Mouse (Mus musculus) macrophage (primary cell): Measurements from ENCODE around the gene Gm3646. TPM values are rescaled to one million over a fixed set of nuclear protein-coding genes. Genes with fewer than 3 reads are reported as not detected.

Experiments
- H3K27ac ChIP-seq: fragments of 350-480 bp; formaldehyde crosslinking; 2 replicates; pipeline ENCODE4 v1.9.0; 2021
- H3K36me3 ChIP-seq: fragments of 350-480 bp; formaldehyde crosslinking; 2 replicates; pipeline ENCODE4 v1.9.0; 2021; ENCODE audit errors: inconsistent target
- H3K4me3 ChIP-seq: fragments of 350-480 bp; formaldehyde crosslinking; 2 replicates; pipeline ENCODE4 v1.9.0; 2021; ENCODE audit errors: inconsistent target
- H3K79me2 ChIP-seq: fragments of 350-480 bp; formaldehyde crosslinking; 2 replicates; pipeline ENCODE4 v1.9.0; 2021; ENCODE audit errors: inconsistent target
- WGBS: methylation state at CpG from one replicate; pipeline ENCODE4 v1.1.7; 2026; ENCODE audit warnings: inconsistent platforms; ENCODE audit not compliant: missing documents; 5-methylcytosine and 5-hydroxymethylcytosine counted together
- polyA plus RNA-seq: library from polyadenylated mRNA; stranded (reverse); fragments of 250-400 nt; gene quantifications from 3 replicates; pipeline ENCODE4 v1.2.4, GENCODE M21; 2018; ENCODE audit warnings: inconsistent platforms
- total RNA-seq, 78 experiments: library from RNA; depleted of rRNA; stranded (reverse); fragments of 250-400 nt; gene quantifications; 1 replicate in 9 of 78; 2 replicates in 24 of 78; 3 replicates in 43 of 78; 4 replicates in 2 of 78; pipeline ENCODE4 v1.2.4; 2018; ENCODE audit warnings: inconsistent platforms in 56 of 78

Gene Gm3646
- not detected for total RNA-seq (2018; cell fraction: chromatin; rRNA removed)
- not detected for total RNA-seq (2018; cell fraction: cytosol; rRNA removed)
- total RNA-seq (2018; cell fraction: nucleus; rRNA removed), result not detected
- not detected in 3 replicates for polyA plus RNA-seq

GRCm38 (mm10) chr1:39805243-39805979 is at the start of gene Gm3646:
Gene Gm3646, minus strand, starts transcription at chr1:39805332.
- Histone ChIP-seq H3K27ac (no peak within 1 kb of the TSS), H3K79me2 (no peaks in the 10 kb centered on the region), H3K4me3 (no peak within 1 kb of the TSS), H3K36me3 (no peaks in the 10 kb centered on the region)
- 95% methylated on average over 4 of the region's 4 CpGs for WGBS

- no peaks in the 10 kb centered on the region for H3K36me3 ChIP-seq
- no peak overlapping the region for H3K27ac ChIP-seq
- H3K4me3 ChIP-seq, result no peak overlapping the region
- no peaks in the 10 kb centered on the region for H3K79me2 ChIP-seq
- WGBS, result 11% methylated on average over 7 of the region's 7 CpGs
These were observed 41.9 kb upstream of the Gm3646 start for GRCm38 (mm10) chr1:39847066-39847465.

DNA sequence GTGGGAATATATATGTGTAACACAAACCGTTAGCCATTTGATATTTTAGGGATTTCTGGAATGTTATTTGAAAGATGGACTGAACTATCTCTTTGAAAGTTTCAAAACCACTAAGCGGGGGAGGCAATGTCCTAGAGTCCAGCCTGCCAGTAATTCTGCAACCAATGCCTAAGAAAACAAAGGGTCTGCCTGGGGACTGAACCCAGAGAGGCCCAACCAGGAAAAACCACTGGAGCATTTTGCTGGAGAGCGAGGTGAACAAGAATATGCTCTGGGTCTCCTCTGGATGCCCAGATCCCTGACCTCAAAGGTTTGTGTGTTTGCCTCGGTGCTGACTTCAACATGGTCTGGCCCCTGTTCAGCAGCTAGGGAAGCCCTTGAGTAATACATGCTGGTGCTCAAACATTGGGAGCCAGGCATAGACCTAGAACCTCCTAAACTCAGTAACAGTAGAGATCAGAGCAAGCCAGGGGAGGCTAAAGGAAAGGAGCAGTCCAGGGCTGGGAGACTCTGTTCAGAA is 41.0 kb upstream of the Gm3646 start:
- H3K27ac ChIP-seq, result no peak overlapping the region
- H3K79me2 ChIP-seq, result no peaks in the 10 kb centered on the region
- no peaks in the 10 kb centered on the region for H3K36me3 ChIP-seq
- WGBS, result 98% methylated on average over 4 of the region's 4 CpGs
- no peak overlapping the region for H3K4me3 ChIP-seq

- Histone ChIP-seq H3K79me2 (no peaks in the 10 kb centered on the region), H3K27ac (no peak overlapping the region), H3K4me3 (no peak overlapping the region), H3K36me3 (no peaks in the 10 kb centered on the region)
- 90% methylated on average over 5 of the region's 5 CpGs for WGBS
These were observed 38.2 kb upstream of the Gm3646 start for GRCm38 (mm10) chr1:39843328-39843727.

GRCm38 (mm10) chr1:39842218-39843007 is 37.3 kb upstream of the Gm3646 start:
- H3K36me3 ChIP-seq, result no peaks in the 10 kb centered on the region
- H3K4me3 ChIP-seq, result no peak overlapping the region
- H3K79me2 ChIP-seq, result no peaks in the 10 kb centered on the region
- WGBS, result 78% methylated on average over 14 of the region's 14 CpGs
- no peak overlapping the region for H3K27ac ChIP-seq

- no peaks in the 10 kb centered on the region for H3K36me3 ChIP-seq
- WGBS, result 92% methylated on average over 4 of the region's 4 CpGs
- H3K27ac ChIP-seq, result no peak overlapping the region
- H3K79me2 ChIP-seq, result no peaks in the 10 kb centered on the region
- H3K4me3 ChIP-seq, result no peak overlapping the region
These were observed 35.7 kb upstream of the Gm3646 start for GRCm38 (mm10) chr1:39840856-39841255.

GRCm38 (mm10) chr1:39839838-39840237 is 34.7 kb upstream of the Gm3646 start:
- H3K79me2 ChIP-seq, result no peaks in the 10 kb centered on the region
- 74% methylated on average over 8 of the region's 8 CpGs for WGBS
- no peaks in the 10 kb centered on the region for H3K36me3 ChIP-seq
- no peak overlapping the region for H3K27ac ChIP-seq
- H3K4me3 ChIP-seq, result no peak overlapping the region

DNA sequence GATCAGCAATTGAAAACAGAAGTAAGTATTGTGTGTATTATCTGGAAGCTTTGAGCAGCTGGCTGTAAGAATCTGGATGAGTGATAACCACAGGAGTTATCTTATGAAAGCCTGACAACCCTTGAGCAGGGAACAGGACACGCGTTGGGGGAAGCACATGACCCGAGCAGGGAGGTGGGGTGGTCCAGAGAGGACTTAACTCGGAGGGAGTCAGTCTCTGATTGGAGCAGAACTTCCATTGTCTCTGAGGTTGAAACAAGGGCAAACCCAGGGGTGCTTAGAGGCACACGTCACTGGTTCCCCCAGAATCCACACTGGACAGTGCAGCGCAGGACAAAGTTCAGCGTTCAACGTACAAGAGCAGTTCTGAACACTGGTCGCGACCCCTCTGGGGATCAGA is 34.1 kb upstream of the Gm3646 start:
- Histone ChIP-seq H3K36me3 (no peaks in the 10 kb centered on the region), H3K79me2 (no peaks in the 10 kb centered on the region), H3K4me3 (no peak overlapping the region), H3K27ac (no peak overlapping the region)
- WGBS, result 79% methylated on average over 10 of the region's 10 CpGs

GRCm38 (mm10) chr1:39838487-39839169 is 33.5 kb upstream of the Gm3646 start:
- no peaks in the 10 kb centered on the region for H3K79me2 ChIP-seq
- no peak overlapping the region for H3K27ac ChIP-seq
- H3K4me3 ChIP-seq, result no peak overlapping the region
- WGBS, result 91% methylated on average over 12 of the region's 12 CpGs
- no peaks in the 10 kb centered on the region for H3K36me3 ChIP-seq

DNA sequence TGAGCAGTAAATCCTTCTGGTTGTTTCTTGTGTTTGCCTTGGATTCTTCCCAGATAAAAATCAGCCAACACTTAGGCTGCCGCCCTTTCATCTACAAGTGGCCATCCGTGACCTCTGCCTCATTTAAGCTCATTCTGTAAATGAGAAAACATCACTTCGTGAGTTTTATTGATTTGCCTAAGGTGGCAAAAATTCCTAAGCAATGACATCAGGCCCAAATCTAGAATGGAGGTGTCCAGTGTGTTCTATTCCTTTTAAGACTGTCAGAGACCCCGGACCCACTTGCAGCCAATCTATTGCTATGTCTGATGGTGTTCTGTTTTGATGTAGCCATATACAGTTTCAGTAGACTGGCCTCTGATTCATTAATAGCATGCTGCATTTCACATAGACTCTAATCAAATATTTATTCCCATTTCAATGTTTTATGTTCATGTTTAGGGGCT is 26.5 kb upstream of the Gm3646 start:
- no peak overlapping the region for H3K27ac ChIP-seq
- H3K4me3 ChIP-seq, result no peak overlapping the region
- 95% methylated on average over 4 of the region's 4 CpGs for WGBS
- H3K79me2 ChIP-seq, result no peaks in the 10 kb centered on the region
- no peaks in the 10 kb centered on the region for H3K36me3 ChIP-seq

DNA sequence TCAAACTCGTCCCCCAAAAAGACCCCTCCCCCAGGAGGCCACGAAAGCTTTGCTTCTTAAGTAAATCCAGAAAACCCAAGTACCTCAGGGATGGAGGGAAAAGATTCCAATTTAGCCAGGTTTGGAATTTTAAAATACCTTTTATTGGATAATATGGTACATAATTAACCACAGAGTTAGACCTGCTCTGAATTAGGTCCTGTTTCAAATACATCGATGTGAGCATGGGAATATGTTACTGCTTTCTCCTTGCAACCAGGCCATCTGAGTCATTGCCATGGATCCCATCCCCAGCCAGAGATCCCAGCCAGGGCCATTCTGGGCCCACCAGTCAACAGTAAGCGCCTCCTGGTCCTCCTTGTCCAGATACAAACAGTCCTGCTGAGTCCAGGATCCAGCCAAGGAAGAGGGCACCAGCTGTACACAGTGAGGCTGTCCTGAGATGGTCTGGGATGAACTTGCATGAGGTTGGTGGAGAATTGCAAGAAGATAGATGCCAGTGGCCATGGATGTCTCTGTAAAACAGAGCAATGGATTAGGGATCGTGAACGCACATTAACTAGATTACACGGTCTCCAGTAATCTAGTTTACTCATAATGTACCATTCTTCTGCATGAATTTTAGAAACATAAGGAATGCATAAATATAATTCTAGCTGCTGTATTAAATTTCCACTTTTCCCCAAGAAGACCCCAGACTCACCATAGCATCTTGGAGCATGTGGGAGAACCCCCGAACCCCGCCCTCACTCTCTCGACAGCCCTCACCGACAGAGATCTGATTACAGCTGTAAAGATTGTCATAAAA is 25.9 kb upstream of the Gm3646 start:
- no peak overlapping the region for H3K27ac ChIP-seq
- no peak overlapping the region for H3K4me3 ChIP-seq
- WGBS, result 96% methylated on average over 11 of the region's 11 CpGs
- H3K36me3 ChIP-seq, result no peaks in the 10 kb centered on the region
- no peaks in the 10 kb centered on the region for H3K79me2 ChIP-seq

GRCm38 (mm10) chr1:39824902-39825301 is 19.8 kb upstream of the Gm3646 start:
- no peaks in the 10 kb centered on the region for H3K36me3 ChIP-seq
- 58% methylated on average over 4 of the region's 4 CpGs for WGBS
- no peak overlapping the region for H3K4me3 ChIP-seq

GRCm38 (mm10) chr1:39824240-39824639 is 19.1 kb upstream of the Gm3646 start:
- WGBS, result 65% methylated on average over 4 of the region's 4 CpGs
- H3K4me3 ChIP-seq, result no peak overlapping the region
- H3K36me3 ChIP-seq, result no peaks in the 10 kb centered on the region
- H3K27ac ChIP-seq, result no peak overlapping the region
- H3K79me2 ChIP-seq, result no peaks in the 10 kb centered on the region

More at GRCm38 (mm10) chr1:39824902-39825301, 19.8 kb upstream of the Gm3646 start:
- Histone ChIP-seq H3K27ac (no peak overlapping the region), H3K79me2 (no peaks in the 10 kb centered on the region)

DNA sequence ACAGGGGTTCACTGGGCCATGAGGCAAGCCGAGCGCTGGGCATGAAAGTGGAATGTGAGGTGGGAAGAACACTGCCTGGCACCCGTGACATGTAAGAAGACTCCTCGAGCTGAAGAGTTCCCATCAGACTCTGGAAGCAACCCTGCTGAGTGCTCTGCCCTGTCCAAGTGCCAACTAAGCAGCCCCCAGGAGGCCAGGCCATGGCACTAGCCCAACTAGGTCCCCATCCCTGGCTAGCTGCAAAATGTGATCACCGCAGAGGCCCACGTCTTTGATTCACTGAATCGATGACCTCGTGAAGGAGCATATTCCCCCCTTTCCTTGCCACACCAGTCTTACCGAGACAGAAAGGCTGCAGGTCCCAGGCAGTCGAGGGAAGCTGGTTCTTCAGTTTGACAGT is 14.5 kb upstream of the Gm3646 start:
- H3K36me3 ChIP-seq, result no peaks in the 10 kb centered on the region
- no peak overlapping the region for H3K4me3 ChIP-seq
- 97% methylated on average over 10 of the region's 10 CpGs for WGBS
- no peak overlapping the region for H3K27ac ChIP-seq
- H3K79me2 ChIP-seq, result no peaks in the 10 kb centered on the region
